Mouse (Mus musculus): Measurements from ENCODE around the gene Gnai2. TPM values are rescaled to one million over a fixed set of nuclear protein-coding genes. Genes with fewer than 3 reads are reported as not detected.
"Not testable (repeated sequence)": the region's sequence is repeated elsewhere in the genome, so short reads cannot be mapped to it uniquely, and the experiment has no call there.

Gene Gnai2
- total RNA-seq, 2 experiments from 2014 or later, result 307 to 340 TPM

DNA sequence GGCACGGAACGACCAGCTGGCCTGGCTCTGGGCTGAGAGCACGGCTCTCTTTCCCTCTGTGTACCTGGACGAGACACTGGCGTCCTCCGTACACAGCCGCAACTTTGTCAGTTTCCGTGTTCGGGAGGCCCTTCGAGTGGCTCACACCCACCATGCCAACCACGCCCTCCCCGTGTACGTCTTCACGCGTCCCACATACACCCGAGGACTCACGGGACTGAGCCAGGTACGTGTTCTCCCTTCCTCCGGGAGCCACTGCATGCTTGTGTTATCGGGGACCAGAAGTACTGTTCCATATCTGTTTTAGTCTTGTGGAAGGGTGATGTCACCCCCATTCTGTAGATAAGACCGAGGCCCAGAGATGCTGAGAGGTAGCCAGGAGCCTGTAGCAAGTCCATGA is 64.3 kb downstream of the Gnai2 start:
- DNase-seq (ENCODE audit: low spot score in 2 of 2), result no peak

DNA sequence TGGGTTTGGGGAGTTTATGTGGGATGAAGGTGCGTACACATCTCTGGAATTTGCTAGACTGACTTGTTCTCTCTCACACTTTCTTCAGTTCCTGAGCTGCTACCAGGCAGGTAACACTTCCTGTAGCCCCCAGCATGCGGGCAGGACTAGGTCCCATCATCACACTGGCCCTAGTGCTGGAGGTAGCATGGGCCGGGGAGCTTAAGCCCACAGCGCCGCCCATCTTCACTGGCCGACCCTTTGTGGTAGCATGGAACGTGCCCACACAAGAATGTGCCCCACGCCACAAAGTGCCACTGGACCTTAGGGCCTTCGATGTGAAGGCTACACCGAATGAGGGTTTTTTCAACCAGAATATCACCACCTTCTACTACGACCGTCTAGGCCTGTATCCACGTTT is 65.2 kb downstream of the Gnai2 start:
- no peak for DNase-seq (ENCODE audit: low spot score in 2 of 2)

DNA sequence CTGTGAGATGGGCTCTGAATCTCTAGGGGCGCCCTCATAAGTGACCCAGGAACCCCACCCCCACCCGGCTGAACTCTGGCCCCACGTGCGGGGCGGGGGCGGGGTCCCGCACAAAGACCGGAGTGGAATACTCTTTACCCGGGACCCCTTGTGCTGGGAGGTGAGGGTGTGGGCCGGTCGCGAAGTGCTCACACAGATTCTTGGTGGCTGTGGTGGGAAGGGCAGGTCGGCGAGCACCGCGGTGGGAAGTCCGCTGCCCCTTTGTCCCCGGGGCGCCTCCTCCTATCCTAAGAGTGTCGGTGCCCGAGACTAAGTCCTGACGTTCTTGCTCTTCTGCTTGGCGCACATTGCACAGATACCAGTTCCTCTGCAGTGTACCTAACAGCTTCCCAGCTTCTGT is 65.9 kb downstream of the Gnai2 start:
- DNase-seq (ENCODE audit: low spot score in 2 of 2), result no peak

DNA sequence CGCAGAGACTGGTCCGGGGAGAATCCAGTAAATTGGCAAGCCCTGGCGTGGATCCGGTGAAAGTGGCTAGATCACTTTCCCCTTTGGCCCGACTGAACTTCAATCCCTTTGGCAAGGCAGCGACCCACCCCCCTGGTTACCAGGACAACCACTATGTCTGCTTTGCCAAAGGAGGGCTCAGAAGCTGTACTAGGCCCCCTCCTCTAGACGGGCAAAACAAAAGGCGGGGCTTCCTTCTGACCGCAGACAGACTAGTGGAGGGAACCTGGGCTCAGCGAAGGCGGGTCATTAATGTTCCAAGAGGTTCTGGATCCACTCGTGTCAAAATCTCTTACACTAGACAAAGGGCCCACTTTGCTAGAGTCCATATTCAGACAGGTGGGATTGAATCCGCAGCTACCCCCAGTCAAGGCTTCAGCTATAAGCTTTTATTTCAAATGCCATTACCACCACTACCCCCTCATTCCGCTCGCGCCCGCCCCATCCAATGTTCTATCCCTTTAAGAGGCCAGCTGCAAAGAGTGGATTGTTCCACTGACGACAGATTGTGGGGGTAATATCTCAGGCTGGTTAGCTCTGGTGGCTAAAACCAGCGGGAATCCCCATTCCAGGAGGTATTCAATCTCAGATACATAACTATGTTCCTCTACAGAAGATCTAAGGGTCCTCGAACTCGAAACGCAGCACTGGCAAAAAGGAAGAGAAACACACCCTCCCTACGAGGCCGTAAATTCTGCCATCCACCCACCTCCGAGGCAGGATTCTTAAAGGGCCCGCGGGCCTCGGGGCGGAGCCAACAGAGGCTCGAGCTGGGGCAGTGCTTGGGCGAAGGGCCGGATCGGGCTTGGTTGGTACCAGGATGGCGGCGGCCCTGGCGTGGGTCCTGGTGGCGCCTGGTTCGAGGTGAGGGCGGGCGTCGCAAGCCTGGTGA is 66.6 kb downstream of the Gnai2 start:
- peak; percentile 68 to 85 for DNase-seq (ENCODE audit: low spot score in 2 of 2)

DNA sequence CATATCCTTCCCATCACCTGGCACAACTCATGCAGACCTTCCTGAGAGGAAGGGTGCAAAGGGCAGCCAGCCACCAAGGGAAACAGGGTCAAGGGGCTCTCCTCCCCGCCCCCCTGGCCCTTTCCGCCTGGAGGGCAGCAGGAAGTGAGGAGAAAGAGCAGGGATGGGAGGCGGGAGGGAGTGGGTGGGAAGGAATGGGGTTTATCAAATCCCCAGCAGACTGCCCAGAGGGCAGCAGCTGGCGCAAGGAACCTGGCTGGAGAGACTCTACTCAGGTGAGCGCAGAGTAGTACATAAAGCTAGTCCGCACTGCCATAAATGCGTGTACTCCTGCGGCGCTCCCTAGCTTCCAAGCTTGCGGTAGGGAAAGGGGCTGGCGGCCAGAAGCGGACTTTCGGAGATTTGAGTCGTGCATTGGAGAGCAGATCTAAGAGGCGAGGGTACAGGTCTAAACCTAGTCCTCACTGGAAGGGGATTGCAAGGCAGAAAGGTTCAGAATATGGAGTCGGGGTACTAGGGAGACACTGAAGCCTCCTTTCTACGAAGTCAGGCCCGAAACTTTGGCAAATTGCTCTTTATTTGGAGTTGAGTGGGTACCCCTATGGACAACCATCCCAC is 67.4 kb downstream of the Gnai2 start, which contains the start of gene Hyal2:
Hyal2 (plus strand) TSS at position 244 of the 618 bp plus-strand sequence.
- DNase-seq (ENCODE audit: low spot score in 2 of 2), result no peak

DNA sequence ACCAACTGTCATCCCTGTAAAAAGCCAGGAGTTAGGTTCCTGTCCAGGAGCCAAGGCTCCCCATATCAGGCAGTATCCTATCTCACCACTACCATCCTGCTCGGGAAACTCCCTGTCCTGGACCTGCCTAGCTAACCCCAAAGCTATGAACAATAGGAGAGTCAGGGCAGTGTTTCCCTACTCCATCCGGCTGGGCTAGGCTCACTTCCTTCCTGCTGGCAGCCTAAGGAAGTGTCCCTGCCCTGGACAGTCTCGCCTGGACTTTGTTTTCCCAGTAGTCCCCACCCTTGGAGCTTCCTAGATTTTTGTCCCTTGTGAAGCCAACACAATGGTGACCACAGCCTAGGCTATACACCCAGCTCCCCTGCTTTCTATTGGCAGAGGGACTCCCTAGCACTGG is 68.3 kb downstream of the Gnai2 start:
- DNase-seq (ENCODE audit: low spot score in 2 of 2), result no peak

DNA sequence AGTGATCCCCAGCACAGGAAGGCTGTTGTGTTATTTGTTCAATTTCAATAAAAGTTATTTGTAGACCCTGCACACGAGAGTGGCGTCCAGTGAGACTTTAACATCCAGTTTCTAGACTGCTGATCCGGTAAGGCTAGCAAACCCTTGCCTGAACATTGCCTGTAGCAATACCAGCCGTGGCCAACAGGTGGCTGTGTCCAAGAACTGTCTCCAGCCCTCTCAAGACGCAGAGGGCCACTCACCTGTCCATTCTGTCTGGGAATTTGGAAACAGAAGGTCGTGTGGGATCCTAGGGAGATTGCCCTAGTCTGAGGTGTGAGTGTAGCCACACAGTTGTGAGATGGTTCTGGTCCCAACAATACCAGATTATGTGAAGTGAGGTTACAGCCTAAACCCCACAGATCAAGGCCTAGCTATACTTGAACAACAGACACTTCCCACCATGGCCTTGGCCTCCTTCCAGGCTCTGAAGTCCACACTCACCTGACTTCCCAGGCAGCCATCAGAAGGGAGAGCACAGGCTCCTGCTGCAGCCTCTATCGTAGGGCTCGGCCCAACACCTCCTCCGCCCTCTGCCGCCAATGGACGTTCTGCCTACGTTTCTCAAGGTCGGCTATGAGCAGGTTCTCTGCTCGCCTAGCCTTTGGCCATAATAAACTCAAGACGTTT is 69.0 kb downstream of the Gnai2 start:
- peak in 1 of 2 experiments; percentile 79 for DNase-seq (ENCODE audit: low spot score in 2 of 2)

DNA sequence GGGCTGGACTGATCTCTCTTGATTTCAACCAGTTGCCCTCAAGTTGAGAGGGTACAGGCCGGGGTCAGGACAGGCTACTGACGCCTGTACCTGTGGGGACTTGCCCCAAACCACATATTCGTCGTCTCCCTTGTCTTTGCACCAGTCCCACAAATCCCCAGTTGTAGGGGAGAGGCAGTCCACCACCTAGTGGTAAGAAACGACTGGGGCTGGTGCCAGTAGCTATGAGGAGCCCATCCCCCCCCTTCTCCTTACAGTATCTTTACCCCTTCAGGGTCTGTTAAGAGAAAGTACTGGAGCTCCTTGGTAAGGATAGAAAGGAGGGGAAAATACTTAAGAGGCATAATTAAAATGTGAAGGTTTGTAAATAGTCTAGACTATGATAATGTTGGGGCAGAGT is 69.6 kb downstream of the Gnai2 start:
- DNase-seq (ENCODE audit: low spot score in 2 of 2), result not testable (repeated sequence)

Other genes starting within 250 kb of the Gnai2 start
- gene Cacna2d2, start 235.8 kb downstream of the Gnai2 start, total RNA-seq (2021), result 1 to 10 TPM; 2.6 to 2.7 TPM
- gene Tmem115, start 101.4 kb downstream of the Gnai2 start, total RNA-seq (2021), result 10 to 100 TPM; 27.9 to 30.4 TPM
- 1 to 10 TPM; 4.6 to 5.9 TPM for gene Cyb561d2, start 93.2 kb downstream of the Gnai2 start, total RNA-seq (2021)
- gene Nprl2, start 93.1 kb downstream of the Gnai2 start, total RNA-seq (2021), result 10 to 100 TPM; 10.0 to 12.7 TPM
- gene Zmynd10, start 88.1 kb downstream of the Gnai2 start, total RNA-seq (2021), result not detected
- gene Rassf1, start 83.8 kb downstream of the Gnai2 start, total RNA-seq (2021), result 10 to 100 TPM; 31.1 to 39.6 TPM
- 10 to 100 TPM; 20.3 to 21.5 TPM for gene Tusc2, start 72.1 kb downstream of the Gnai2 start, total RNA-seq (2021)
- 10 to 100 TPM; 21.8 to 32.0 TPM for gene Hyal2, start 67.4 kb downstream of the Gnai2 start, total RNA-seq (2021)
- gene Hyal1, start 58.4 kb downstream of the Gnai2 start, total RNA-seq (2021), result 1 to 10 TPM; 4.6 to 4.8 TPM
- gene Naa80, start 56.5 kb downstream of the Gnai2 start, total RNA-seq (2021), result 10 to 100 TPM; 15.5 to 20.5 TPM
- gene Hyal3, start 54.5 kb downstream of the Gnai2 start, total RNA-seq (2021), result under 1 TPM; 0.66 to 0.78 TPM
- gene Ifrd2, start 47.7 kb downstream of the Gnai2 start, total RNA-seq (2021), result 10 to 100 TPM; 31.8 to 35.2 TPM
- gene Sema3b, start 26.1 kb downstream of the Gnai2 start, total RNA-seq (2021), result 10 to 100 TPM; 50.9 to 52.0 TPM
- gene Slc38a3, start 34.2 kb upstream of the Gnai2 start, total RNA-seq (2021), result 10 to 100 TPM; 10.6 to 11.3 TPM
- not detected for gene Gnat1, start 44.3 kb upstream of the Gnai2 start, total RNA-seq (2021)
- gene Sema3f, start 75.1 kb upstream of the Gnai2 start, total RNA-seq (2021), result 10 to 100 TPM; 26.4 to 27.2 TPM
- 100 to 1,000 TPM in 1 of 2 experiments, 10 to 100 TPM in 1; 73.6 to 101 TPM for gene Rbm5, start 135.6 kb upstream of the Gnai2 start, total RNA-seq (2021)
- 10 to 100 TPM; 40.7 to 47.3 TPM for gene Rbm6, start 237.9 kb upstream of the Gnai2 start, total RNA-seq (2021)